Mouse (Mus musculus) megakaryocyte, embryonic 14.5 days (primary cell): ENCODE data around the gene Fam129b.

ENCODE experiments used
- FLI1 ChIP-seq: IDR thresholded peaks from 2 replicates; pipeline ENCODE4 v1.6.1; 2012; ENCODE audit warnings: low read length, inconsistent platforms, mixed read lengths
- GATA1 ChIP-seq: IDR thresholded peaks from 3 replicates; pipeline ENCODE4 v1.6.1; 2012; ENCODE audit warnings: mixed read lengths, low read length, inconsistent platforms, borderline replicate concordance

GRCm38 (mm10) chr2:32869721-32870274, 6.1 kb upstream of the Fam129b start:
- no peak for TF ChIP-seq GATA1
- TF ChIP-seq FLI1, result no peak
